Mouse (Mus musculus) midbrain, embryonic 14.5 days (tissue): ENCODE measurements at regions not wholly inside any gene's neighbourhood (a gene's known extent, or its start where the extent isn't known, plus 50 kb on each side); places are given as distances from the start of the nearest gene placed in this dataset.

ENCODE experiments used
- ATAC-seq: fragments of 200-750 bp; cut with Nextera tagmentation; 2 replicates; pipeline ENCODE4 v1.8.0; 2017; ENCODE audit warnings: moderate number of reproducible peaks, moderate library complexity; ENCODE audit not compliant: low FRiP score, low TSS enrichment
- DNase-seq: peaks from one replicate; pipeline ENCODE4 v3.0.0-alpha.2; 2015
- H3K27ac ChIP-seq: fragments of 300-500 bp; sonication (generic); replicated peaks from 2 replicates; pipeline ENCODE4 v1.5.1; 2014; ENCODE audit warnings: mild to moderate bottlenecking, low read depth, low read length, moderate library complexity
- H3K27me3 ChIP-seq: fragments of 300-500 bp; sonication (generic); 2 replicates; pipeline ENCODE4 v1.6.1; 2014; ENCODE audit warnings: low read length, control low read depth, mixed read lengths; ENCODE audit not compliant: control insufficient read depth, insufficient read depth
- H3K36me3 ChIP-seq: fragments of 300-500 bp; sonication (generic); 2 replicates; pipeline ENCODE4 v1.6.1; 2014; ENCODE audit warnings: low read length, control low read depth; ENCODE audit not compliant: control insufficient read depth, insufficient read depth
- H3K4me1 ChIP-seq: fragments of 300-500 bp; sonication (generic); 2 replicates; pipeline ENCODE4 v1.6.1; 2014; ENCODE audit warnings: mild to moderate bottlenecking, antibody characterized with exemption, low read length, control low read depth; ENCODE audit not compliant: control insufficient read depth, insufficient read depth
- H3K4me2 ChIP-seq: fragments of 300-500 bp; sonication (generic); 2 replicates; pipeline ENCODE4 v1.6.1; 2014; ENCODE audit warnings: mild to moderate bottlenecking, low read length, moderate library complexity
- H3K4me3 ChIP-seq: fragments of 300-500 bp; sonication (generic); replicated peaks from 2 replicates; pipeline ENCODE4 v1.5.1; 2014; ENCODE audit warnings: low read depth, low read length
- H3K9ac ChIP-seq: fragments of 300-500 bp; sonication (generic); replicated peaks from 2 replicates; pipeline ENCODE4 v1.6.1; 2014; ENCODE audit warnings: mild to moderate bottlenecking, low read length, moderate library complexity
- H3K9me3 ChIP-seq: fragments of 300-500 bp; sonication (generic); 2 replicates; pipeline ENCODE4 v1.6.1; 2016; ENCODE audit warnings: low read length, control low read depth, mixed read lengths; ENCODE audit not compliant: control insufficient read depth
- WGBS: fragments of 180-500 bp; shearing (Covaris S2); extraction: QIAGEN DNeasy Blood & Tissue Kit; methylation state at CpG from one replicate; pipeline ENCODE4 v1.1.7; 2014; 5-methylcytosine and 5-hydroxymethylcytosine counted together

GRCm38 (mm10) chr6:35381536-35381935, 55.6 kb upstream of the Fam180a start:
- H3K27me3 ChIP-seq = no peaks in the 10 kb centered on the region
- no peaks in the 10 kb centered on the region for H3K4me1 ChIP-seq
- no peak for ATAC-seq
- H3K9ac ChIP-seq = no peak overlapping the region
- H3K27ac ChIP-seq = no peak overlapping the region
- no peak overlapping the region for H3K4me3 ChIP-seq
- no peaks in the 10 kb centered on the region for H3K9me3 ChIP-seq
- no peak for DNase-seq
- H3K36me3 ChIP-seq = no peaks in the 10 kb centered on the region
- H3K4me2 ChIP-seq = no peak overlapping the region
- WGBS = 77% methylated on average over 3 of the region's 3 CpGs

GRCm38 (mm10) chr6:35380721-35381466, 55.0 kb upstream of the Fam180a start:
- no peak overlapping the region for H3K9ac ChIP-seq
- WGBS = 23% methylated on average over 11 of the region's 11 CpGs
- H3K27me3 ChIP-seq = no peaks in the 10 kb centered on the region
- peak; percentile 91 for DNase-seq
- no peak overlapping the region for H3K4me3 ChIP-seq
- H3K36me3 ChIP-seq = no peaks in the 10 kb centered on the region
- H3K27ac ChIP-seq = no peak overlapping the region
- peak; percentile 67 for ATAC-seq
- peak overlapping the region; percentile 27; the same call in 1 of the 2 replicates for H3K4me2 ChIP-seq
- H3K9me3 ChIP-seq = no peaks in the 10 kb centered on the region
- no peaks in the 10 kb centered on the region for H3K4me1 ChIP-seq

- 12% methylated on average over 8 of the region's 8 CpGs for WGBS
- Histone ChIP-seq H3K4me3 (no peak overlapping the region), H3K4me1 (no peaks in the 10 kb centered on the region), H3K9me3 (no peaks in the 10 kb centered on the region), H3K36me3 (no peaks in the 10 kb centered on the region), H3K9ac (no peak overlapping the region), H3K27ac (no peak overlapping the region), H3K27me3 (no peaks in the 10 kb centered on the region), H3K4me2 (no peak overlapping the region)
- ATAC-seq = no peak
- peak; percentile 70 for DNase-seq
Observed at GRCm38 (mm10) chr6:35379890-35380289, 53.9 kb upstream of the Fam180a start.

GRCm38 (mm10) chr6:35378851-35379250, 52.9 kb upstream of the Fam180a start:
- H3K27ac ChIP-seq = no peak overlapping the region
- no peak overlapping the region for H3K4me3 ChIP-seq
- H3K36me3 ChIP-seq = no peaks in the 10 kb centered on the region
- no peak overlapping the region for H3K9ac ChIP-seq
- no peaks in the 10 kb centered on the region for H3K27me3 ChIP-seq
- WGBS = 92% methylated on average over 6 of the region's 6 CpGs
- DNase-seq = no peak
- H3K4me1 ChIP-seq = no peaks in the 10 kb centered on the region
- H3K4me2 ChIP-seq = no peak overlapping the region
- no peaks in the 10 kb centered on the region for H3K9me3 ChIP-seq
- no peak for ATAC-seq

- Histone ChIP-seq H3K9me3 (no peaks in the 10 kb centered on the region), H3K27me3 (no peaks in the 10 kb centered on the region), H3K27ac (no peak overlapping the region), H3K4me1 (no peaks in the 10 kb centered on the region), H3K36me3 (no peaks in the 10 kb centered on the region), H3K9ac (no peak overlapping the region), H3K4me3 (no peak overlapping the region), H3K4me2 (no peak overlapping the region)
- WGBS = 92% methylated on average over 3 of the region's 3 CpGs
- no peak for ATAC-seq
- no peak for DNase-seq
Observed at GRCm38 (mm10) chr6:35377535-35377934, 51.6 kb upstream of the Fam180a start.

- 86% methylated on average over 9 of the region's 9 CpGs for WGBS
- no peaks in the 10 kb centered on the region for H3K4me1 ChIP-seq
- H3K9me3 ChIP-seq = no peaks in the 10 kb centered on the region
- no peak overlapping the region for H3K4me2 ChIP-seq
- DNase-seq = no peak
- H3K27me3 ChIP-seq = no peaks in the 10 kb centered on the region
- H3K27ac ChIP-seq = no peak overlapping the region
- H3K36me3 ChIP-seq = no peaks in the 10 kb centered on the region
- H3K4me3 ChIP-seq = no peak overlapping the region
- H3K9ac ChIP-seq = no peak overlapping the region
- ATAC-seq = no peak
Observed at GRCm38 (mm10) chr6:35376526-35376925, 50.6 kb upstream of the Fam180a start.
